Mouse (Mus musculus): ENCODE measurements around the gene Fbxo33. TPM values are rescaled to one million over a fixed set of nuclear protein-coding genes. Genes with fewer than 3 reads are reported as not detected.
"Not testable (repeated sequence)": the region's sequence is repeated elsewhere in the genome, so short reads cannot be mapped to it uniquely, and the experiment has no call there.

Gene Fbxo33
- polyA plus RNA-seq, 1 experiment from 2014 or later = 8.5 TPM

DNA sequence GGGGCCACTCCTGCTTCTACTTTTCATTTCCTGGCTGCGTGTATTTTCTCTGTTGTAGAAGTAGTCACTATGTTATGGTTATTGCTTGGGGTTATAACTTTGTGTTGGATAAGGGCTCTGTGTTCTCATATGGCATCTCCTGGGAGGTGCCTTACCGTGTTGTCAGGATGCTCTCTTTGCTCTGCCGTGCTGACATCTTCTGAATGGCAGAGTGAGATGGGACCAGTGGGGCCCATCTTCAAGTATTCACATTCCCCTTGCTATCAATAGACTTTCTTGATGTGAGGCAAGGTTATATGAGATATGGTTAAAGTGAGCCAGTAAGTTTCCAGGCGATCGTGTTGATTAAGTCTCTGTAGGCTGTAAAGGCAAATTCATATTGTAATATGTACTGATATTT is 39.5 kb upstream of the Fbxo33 start:
- no peak overlapping the region for H3K4me3 ChIP-seq (ENCODE audit: low read depth, low read length)
- ATAC-seq (ENCODE audit: low FRiP score, low TSS enrichment) = no peak
- no peaks in the 10 kb centered on the region for H3K9me3 ChIP-seq (ENCODE audit: control insufficient read depth, low read length)
- no peak overlapping the region for H3K27ac ChIP-seq (replicated peaks)
- no peak for TF ChIP-seq EP300 (optimal IDR thresholded peaks at IDR 0.05)
- TF ChIP-seq CTCF (IDR thresholded peaks at IDR 0.05; ENCODE audit: low read depth) = no peak
- no peaks in the 10 kb centered on the region for H3K27me3 ChIP-seq (ENCODE audit: control insufficient read depth, insufficient read depth, low read length)
- no peaks in the 10 kb centered on the region for H3K4me1 ChIP-seq (replicated peaks; ENCODE audit: control insufficient read depth, insufficient read depth)
- no peak overlapping the region for H3K9ac ChIP-seq (ENCODE audit: low read length)
- 94% methylated on average over 5 of the region's 5 CpGs for WGBS
- DNase-seq (ENCODE audit: low spot score) = no peak
- no peak overlapping the region for H3K4me2 ChIP-seq (replicated peaks; ENCODE audit: low read depth)
- no peaks in the 10 kb centered on the region for H3K36me3 ChIP-seq (ENCODE audit: control insufficient read depth, insufficient read depth, low read length)

DNA sequence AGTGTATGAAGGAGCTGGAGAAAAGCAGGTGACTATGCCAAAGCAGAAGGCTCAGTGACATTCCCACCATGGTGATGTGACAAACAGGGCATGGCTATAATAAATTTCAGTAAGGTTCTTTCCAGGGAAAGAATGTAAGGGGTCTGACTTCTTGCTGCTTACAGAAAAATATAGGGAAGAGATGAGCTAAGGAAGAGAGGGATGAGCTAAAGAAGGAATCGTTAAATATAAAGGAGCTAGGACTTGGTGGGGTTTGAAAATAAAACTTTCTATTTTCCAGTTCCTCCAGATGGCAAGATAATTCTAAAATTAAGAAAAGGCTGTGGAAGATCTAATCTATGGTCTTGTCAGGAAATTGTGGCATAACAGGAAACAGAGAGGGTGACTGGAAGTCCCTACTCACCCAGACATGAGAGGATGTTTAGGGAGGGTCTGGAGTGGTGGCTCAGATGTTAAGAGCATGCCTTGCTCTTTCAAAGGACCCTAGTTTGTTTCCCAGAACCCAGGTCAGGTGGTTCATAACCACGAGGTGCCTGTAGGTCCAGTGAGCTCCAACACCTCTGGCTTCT is 30.8 kb upstream of the Fbxo33 start:
- Histone ChIP-seq H3K4me2 (replicated peaks; ENCODE audit: low read depth) (no peak overlapping the region), H3K27me3 (ENCODE audit: control insufficient read depth, insufficient read depth, low read length) (no peaks in the 10 kb centered on the region), H3K4me3 (ENCODE audit: low read depth, low read length) (no peak overlapping the region), H3K9ac (ENCODE audit: low read length) (no peak overlapping the region), H3K9me3 (ENCODE audit: control insufficient read depth, low read length) (no peaks in the 10 kb centered on the region), H3K4me1 (replicated peaks; ENCODE audit: control insufficient read depth, insufficient read depth) (no peaks in the 10 kb centered on the region), H3K36me3 (ENCODE audit: control insufficient read depth, insufficient read depth, low read length) (no peaks in the 10 kb centered on the region), H3K27ac (replicated peaks) (no peak overlapping the region)
- ATAC-seq (ENCODE audit: low FRiP score, low TSS enrichment) = no peak
- 73% methylated on average over 2 of the region's 2 CpGs for WGBS
- TF ChIP-seq EP300 (optimal IDR thresholded peaks at IDR 0.05) (no peak), CTCF (IDR thresholded peaks at IDR 0.05; ENCODE audit: low read depth) (no peak)
- DNase-seq (ENCODE audit: low spot score) = no peak

DNA sequence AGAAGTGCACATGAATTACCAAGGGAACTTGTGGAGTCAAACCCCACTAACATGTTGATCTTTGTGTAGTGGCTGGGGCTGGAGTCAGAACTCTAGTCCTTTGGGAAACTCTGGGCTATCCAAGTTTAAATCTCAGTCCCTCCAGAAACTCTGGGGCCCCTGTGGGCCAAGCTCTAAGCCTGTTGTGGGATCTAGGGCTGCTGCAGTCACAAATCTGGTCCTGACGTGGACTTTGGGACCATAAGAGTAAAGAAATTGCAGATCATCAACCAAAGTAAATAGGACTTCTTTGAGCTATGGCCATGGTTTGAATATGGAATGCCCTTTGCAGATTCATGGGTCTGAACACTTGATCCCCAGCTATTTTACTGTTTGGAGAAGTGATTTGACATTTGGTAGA is 29.4 kb upstream of the Fbxo33 start:
- 61% methylated on average over 1 of the region's 1 CpGs for WGBS
- Histone ChIP-seq H3K27ac (replicated peaks) (no peak overlapping the region), H3K4me2 (replicated peaks; ENCODE audit: low read depth) (no peak overlapping the region), H3K9me3 (ENCODE audit: control insufficient read depth, low read length) (no peaks in the 10 kb centered on the region), H3K9ac (ENCODE audit: low read length) (no peak overlapping the region), H3K27me3 (ENCODE audit: control insufficient read depth, insufficient read depth, low read length) (no peaks in the 10 kb centered on the region), H3K4me3 (ENCODE audit: low read depth, low read length) (no peak overlapping the region), H3K36me3 (ENCODE audit: control insufficient read depth, insufficient read depth, low read length) (no peaks in the 10 kb centered on the region), H3K4me1 (replicated peaks; ENCODE audit: control insufficient read depth, insufficient read depth) (no peaks in the 10 kb centered on the region)
- DNase-seq (ENCODE audit: low spot score) = no peak
- no peak for ATAC-seq (ENCODE audit: low FRiP score, low TSS enrichment)
- TF ChIP-seq CTCF (IDR thresholded peaks at IDR 0.05; ENCODE audit: low read depth) (no peak), EP300 (optimal IDR thresholded peaks at IDR 0.05) (no peak)

DNA sequence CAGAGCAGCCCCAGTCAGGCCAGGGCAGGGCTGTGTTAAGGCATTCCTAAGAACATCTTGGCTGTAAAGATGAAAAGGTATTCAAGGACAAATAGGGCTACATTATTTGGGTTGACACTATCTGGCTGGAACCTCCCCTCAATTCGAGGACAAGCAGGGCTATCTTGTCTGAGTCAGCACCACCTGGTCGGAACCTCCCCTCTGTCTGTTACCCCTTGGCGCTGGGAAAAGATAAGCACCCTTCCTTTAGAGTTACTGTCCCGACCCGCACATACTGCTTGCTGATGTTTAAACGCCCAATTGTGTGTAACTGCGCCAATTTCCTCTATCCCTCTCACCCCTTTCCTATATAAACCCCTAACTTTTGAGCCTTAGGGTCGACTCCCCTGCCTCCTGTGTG is 21.5 kb upstream of the Fbxo33 start:
- H3K9ac ChIP-seq (ENCODE audit: low read length); H3K4me2 ChIP-seq (replicated peaks; ENCODE audit: low read depth); H3K9me3 ChIP-seq (ENCODE audit: control insufficient read depth, low read length); H3K36me3 ChIP-seq (ENCODE audit: control insufficient read depth, insufficient read depth, low read length); H3K4me1 ChIP-seq (replicated peaks; ENCODE audit: control insufficient read depth, insufficient read depth); ATAC-seq (ENCODE audit: low FRiP score, low TSS enrichment); H3K4me3 ChIP-seq (ENCODE audit: low read depth, low read length); DNase-seq (ENCODE audit: low spot score); H3K27me3 ChIP-seq (ENCODE audit: control insufficient read depth, insufficient read depth, low read length); H3K27ac ChIP-seq (replicated peaks): not testable (repeated sequence)
- 87% methylated on average over 8 of the region's 8 CpGs for WGBS

DNA sequence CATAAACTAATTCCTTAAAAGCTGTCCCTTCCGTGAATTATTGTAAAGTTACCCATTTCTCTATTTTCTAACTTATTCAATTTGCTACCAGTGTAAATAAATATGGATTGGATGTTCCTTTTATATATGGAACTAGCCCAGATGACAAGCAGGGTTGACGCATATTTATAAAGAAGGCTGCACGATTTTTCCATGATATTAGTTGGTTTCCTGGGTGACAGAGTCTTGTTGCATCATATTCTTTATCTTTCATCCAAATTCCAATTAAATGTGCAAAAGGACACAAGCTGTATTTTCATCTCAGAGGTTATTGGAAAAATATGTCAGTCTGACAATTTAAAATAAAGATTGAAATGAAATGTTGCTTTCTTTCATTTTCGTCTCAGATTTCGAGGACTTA is 18.9 kb upstream of the Fbxo33 start:
- no peak for ATAC-seq (ENCODE audit: low FRiP score, low TSS enrichment)
- no peaks in the 10 kb centered on the region for H3K4me1 ChIP-seq (replicated peaks; ENCODE audit: control insufficient read depth, insufficient read depth)
- H3K4me2 ChIP-seq (replicated peaks; ENCODE audit: low read depth) = no peak overlapping the region
- TF ChIP-seq CTCF (IDR thresholded peaks at IDR 0.05; ENCODE audit: low read depth) = no peak
- no peak for TF ChIP-seq EP300 (optimal IDR thresholded peaks at IDR 0.05)
- H3K27me3 ChIP-seq (ENCODE audit: control insufficient read depth, insufficient read depth, low read length) = no peaks in the 10 kb centered on the region
- no peak for DNase-seq (ENCODE audit: low spot score)
- H3K27ac ChIP-seq (replicated peaks) = no peak overlapping the region
- 78% methylated on average over 5 of the region's 5 CpGs for WGBS
- no peak overlapping the region for H3K4me3 ChIP-seq (ENCODE audit: low read depth, low read length)
- no peaks in the 10 kb centered on the region for H3K36me3 ChIP-seq (ENCODE audit: control insufficient read depth, insufficient read depth, low read length)
- H3K9ac ChIP-seq (ENCODE audit: low read length) = no peak overlapping the region
- H3K9me3 ChIP-seq (ENCODE audit: control insufficient read depth, low read length) = no peaks in the 10 kb centered on the region

DNA sequence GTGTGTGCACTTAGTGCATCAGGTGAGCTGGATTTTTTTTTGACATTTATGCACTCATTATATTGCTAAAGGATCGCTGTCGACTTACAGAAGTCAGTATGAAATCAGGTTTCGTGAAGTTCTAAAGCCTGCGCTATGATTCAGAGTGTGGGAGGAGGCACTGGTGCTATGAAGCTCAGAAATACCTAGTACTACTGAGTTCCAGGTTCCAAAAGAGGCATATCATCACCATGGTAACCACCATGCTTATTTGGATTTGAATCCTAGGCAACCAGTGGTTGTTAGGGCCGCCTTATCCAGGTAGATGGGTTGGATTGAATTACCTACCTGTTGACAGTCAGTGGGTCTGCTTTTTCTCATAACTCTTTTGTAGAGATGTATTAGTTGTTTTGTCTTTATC is 8.9 kb upstream of the Fbxo33 start:
- Histone ChIP-seq H3K27me3 (ENCODE audit: control insufficient read depth, insufficient read depth, low read length) (no peaks in the 10 kb centered on the region), H3K9ac (ENCODE audit: low read length) (no peak overlapping the region), H3K36me3 (ENCODE audit: control insufficient read depth, insufficient read depth, low read length) (no peaks in the 10 kb centered on the region), H3K27ac (replicated peaks) (no peak overlapping the region), H3K4me2 (replicated peaks; ENCODE audit: low read depth) (no peak overlapping the region), H3K9me3 (ENCODE audit: control insufficient read depth, low read length) (no peaks in the 10 kb centered on the region), H3K4me3 (ENCODE audit: low read depth, low read length) (no peak overlapping the region), H3K4me1 (replicated peaks; ENCODE audit: control insufficient read depth, insufficient read depth) (no peaks in the 10 kb centered on the region)
- WGBS = 82% methylated on average over 5 of the region's 5 CpGs
- DNase-seq (ENCODE audit: low spot score) (no peak), ATAC-seq (ENCODE audit: low FRiP score, low TSS enrichment) (no peak)
- TF ChIP-seq CTCF (IDR thresholded peaks at IDR 0.05; ENCODE audit: low read depth) (no peak), EP300 (optimal IDR thresholded peaks at IDR 0.05) (no peak)

All from stomach, postnatal 0 days (tissue).